Mouse (Mus musculus): ENCODE measurements around the gene Myo9a.

GRCm38 (mm10) chr9:59743903-59744302 lies 6.8 kb upstream of the Myo9a start:
- TF ChIP-seq CTCF (conservative IDR thresholded peaks at IDR 0.05; ENCODE audit: low read length) (no peak), POU5F1 (IDR thresholded peaks at IDR 0.05; ENCODE audit: borderline replicate concordance, low read length) (no peak), NANOG (IDR thresholded peaks at IDR 0.05; ENCODE audit: borderline replicate concordance, low read length) (no peak)

Measured in E14TG2a.4 (cell line).